Mouse (Mus musculus) midbrain, embryonic 16.5 days (tissue): ENCODE results near the gene Ctnnd2. TPM values are rescaled to one million over a fixed set of nuclear protein-coding genes. Genes with fewer than 3 reads are reported as not detected.
A peak's percentile ranks its signal among the peaks of the same experiment; 100 is the strongest.

Experiments used
- ATAC-seq: fragments of 200-750 bp; cut with Nextera tagmentation; 2 replicates; pipeline ENCODE4 v1.8.0; 2017; ENCODE audit warnings: moderate TSS enrichment
- H3K27ac ChIP-seq: fragments of 300-500 bp; sonication (generic); 2 replicates; pipeline ENCODE4 v1.5.1; 2014; ENCODE audit warnings: mild to moderate bottlenecking, low read length, mixed read lengths
- H3K27me3 ChIP-seq: fragments of 300-500 bp; sonication (generic); 2 replicates; pipeline ENCODE4 v1.6.1; 2014; ENCODE audit warnings: low read depth, low read length, mixed read lengths; ENCODE audit not compliant: control insufficient read depth, insufficient read depth
- H3K36me3 ChIP-seq: fragments of 300-500 bp; sonication (generic); 2 replicates; pipeline ENCODE4 v1.6.1; 2014; ENCODE audit warnings: mild to moderate bottlenecking, low read length, moderate library complexity, mixed read lengths; ENCODE audit not compliant: control insufficient read depth, insufficient read depth
- H3K4me1 ChIP-seq: fragments of 300-500 bp; sonication (generic); 2 replicates; pipeline ENCODE4 v1.6.1; 2014; ENCODE audit warnings: mild to moderate bottlenecking, low read length, mixed read lengths; ENCODE audit not compliant: control insufficient read depth, insufficient read depth
- H3K4me2 ChIP-seq: fragments of 300-500 bp; sonication (generic); 2 replicates; pipeline ENCODE4 v1.6.1; 2014; ENCODE audit warnings: mild to moderate bottlenecking, low read length, mixed read lengths
- H3K4me3 ChIP-seq: fragments of 300-500 bp; sonication (generic); 2 replicates; pipeline ENCODE4 v1.5.1; 2014; ENCODE audit warnings: low read depth, mild to moderate bottlenecking, low read length, moderate library complexity, mixed read lengths
- H3K9ac ChIP-seq: fragments of 300-500 bp; sonication (generic); 2 replicates; pipeline ENCODE4 v1.6.1; 2014; ENCODE audit warnings: low read depth, low read length, mixed read lengths
- H3K9me3 ChIP-seq: fragments of 300-500 bp; sonication (generic); replicated peaks from 2 replicates; pipeline ENCODE4 v1.6.1; 2014; ENCODE audit warnings: mild to moderate bottlenecking, low read length, mixed read lengths; ENCODE audit not compliant: control insufficient read depth, poor library complexity, severe bottlenecking
- WGBS: fragments of 180-500 bp; shearing (Covaris S2); extraction: QIAGEN DNeasy Blood & Tissue Kit; methylation state at CpG from one replicate; pipeline ENCODE4 v1.1.7; 2014; 5-methylcytosine and 5-hydroxymethylcytosine counted together
- polyA plus RNA-seq: library from polyadenylated mRNA; unstranded; fragments of >200 nt; fragmentation: Nextera tagmentation; extraction: Ambion mirVana; gene quantifications from 2 replicates; pipeline ENCODE4 v1.2.1, GENCODE M21; 2015

Gene Ctnnd2
- polyA plus RNA-seq, 1 experiment from 2014 or later: 62.8 TPM

- 37% methylated on average over 6 of the region's 6 CpGs for WGBS
- no peaks in the 10 kb centered on the region for H3K36me3 ChIP-seq
These were observed 214.9 kb downstream of the Ctnnd2 start for GRCm38 (mm10) chr15:30387244-30387643.

GRCm38 (mm10) chr15:30401111-30401510, 228.7 kb downstream of the Ctnnd2 start:
- WGBS: 44% methylated on average over 4 of the region's 4 CpGs
- no peaks in the 10 kb centered on the region for H3K4me1 ChIP-seq
- H3K9me3 ChIP-seq: no peaks in the 10 kb centered on the region
- no peaks in the 10 kb centered on the region for H3K36me3 ChIP-seq
- H3K27me3 ChIP-seq: no peaks in the 10 kb centered on the region
- H3K27ac ChIP-seq: no peak overlapping the region
- H3K9ac ChIP-seq: no peak overlapping the region
- no peak overlapping the region for H3K4me2 ChIP-seq
- ATAC-seq: peak; percentile 44; the same call in 1 of the 2 replicates
- no peak overlapping the region for H3K4me3 ChIP-seq

More at GRCm38 (mm10) chr15:30387244-30387643, 214.9 kb downstream of the Ctnnd2 start:
- no peak overlapping the region for H3K27ac ChIP-seq
- no peaks in the 10 kb centered on the region for H3K27me3 ChIP-seq
- peaks cover 4% of the 10 kb centered on the region; the same call in 1 of the 2 replicates for H3K4me1 ChIP-seq
- ATAC-seq: no peak
- H3K9ac ChIP-seq: no peak overlapping the region
- no peaks in the 10 kb centered on the region for H3K9me3 ChIP-seq
- H3K4me3 ChIP-seq: no peak overlapping the region
- H3K4me2 ChIP-seq: no peak overlapping the region

- no peak overlapping the region for H3K27ac ChIP-seq
- no peaks in the 10 kb centered on the region for H3K27me3 ChIP-seq
- H3K4me1 ChIP-seq: peaks cover 2% of the 10 kb centered on the region; the same call in 1 of the 2 replicates
- no peak for ATAC-seq
- no peak overlapping the region for H3K4me3 ChIP-seq
- WGBS: 17% methylated on average over 1 of the region's 1 CpGs
- H3K9ac ChIP-seq: no peak overlapping the region
- H3K36me3 ChIP-seq: no peaks in the 10 kb centered on the region
- no peaks in the 10 kb centered on the region for H3K9me3 ChIP-seq
- no peak overlapping the region for H3K4me2 ChIP-seq
These were observed 233.9 kb downstream of the Ctnnd2 start for GRCm38 (mm10) chr15:30406254-30406653.

- no peaks in the 10 kb centered on the region for H3K27me3 ChIP-seq
- no peak overlapping the region for H3K27ac ChIP-seq
- no peak overlapping the region for H3K4me2 ChIP-seq
- WGBS: 93% methylated on average over 5 of the region's 5 CpGs
- H3K36me3 ChIP-seq: no peaks in the 10 kb centered on the region
- H3K4me3 ChIP-seq: no peak overlapping the region
- H3K9ac ChIP-seq: no peak overlapping the region
- H3K9me3 ChIP-seq: no peaks in the 10 kb centered on the region
- H3K4me1 ChIP-seq: no peaks in the 10 kb centered on the region
- no peak for ATAC-seq
These were observed 250.8 kb downstream of the Ctnnd2 start for GRCm38 (mm10) chr15:30423146-30423545.

- Histone ChIP-seq H3K4me1 (no peaks in the 10 kb centered on the region), H3K27me3 (no peaks in the 10 kb centered on the region), H3K4me3 (no peak overlapping the region), H3K9me3 (no peaks in the 10 kb centered on the region), H3K27ac (no peak overlapping the region), H3K36me3 (no peaks in the 10 kb centered on the region), H3K4me2 (no peak overlapping the region), H3K9ac (no peak overlapping the region)
- 49% methylated on average over 9 of the region's 9 CpGs for WGBS
- peak; percentile 63; the same call in 1 of the 2 replicates for ATAC-seq
These were observed 251.9 kb downstream of the Ctnnd2 start for GRCm38 (mm10) chr15:30424290-30424689.

GRCm38 (mm10) chr15:30427342-30427741, 254.9 kb downstream of the Ctnnd2 start:
- Histone ChIP-seq H3K36me3 (no peaks in the 10 kb centered on the region), H3K9me3 (no peaks in the 10 kb centered on the region), H3K27ac (no peak overlapping the region), H3K4me3 (no peak overlapping the region), H3K27me3 (no peaks in the 10 kb centered on the region), H3K4me2 (no peak overlapping the region), H3K9ac (no peak overlapping the region), H3K4me1 (no peaks in the 10 kb centered on the region)
- 0 out of 2 replicates have a peak, but pooled peaks have one; percentile 36 for ATAC-seq
- WGBS: 13% methylated on average over 2 of the region's 2 CpGs

- H3K27me3 ChIP-seq: no peaks in the 10 kb centered on the region
- no peaks in the 10 kb centered on the region for H3K36me3 ChIP-seq
- H3K4me2 ChIP-seq: no peak overlapping the region
- H3K9ac ChIP-seq: no peak overlapping the region
- H3K27ac ChIP-seq: no peak overlapping the region
- ATAC-seq: no peak; the same call in 1 of the 2 replicates
- H3K4me1 ChIP-seq: no peaks in the 10 kb centered on the region
- WGBS: 68% methylated on average over 5 of the region's 5 CpGs
- no peak overlapping the region for H3K4me3 ChIP-seq
- H3K9me3 ChIP-seq: no peaks in the 10 kb centered on the region
These were observed 266.7 kb downstream of the Ctnnd2 start for GRCm38 (mm10) chr15:30439045-30439444.

- no peaks in the 10 kb centered on the region for H3K9me3 ChIP-seq
- H3K9ac ChIP-seq: no peak overlapping the region
- no peaks in the 10 kb centered on the region for H3K27me3 ChIP-seq
- H3K4me1 ChIP-seq: peaks cover 10% of the 10 kb centered on the region
- ATAC-seq: peak; percentile 67; the same call in 1 of the 2 replicates
- no peak overlapping the region for H3K4me2 ChIP-seq
- no peaks in the 10 kb centered on the region for H3K36me3 ChIP-seq
- 66% methylated on average over 7 of the region's 7 CpGs for WGBS
- no peak overlapping the region for H3K4me3 ChIP-seq
- no peak overlapping the region for H3K27ac ChIP-seq
These were observed 278.4 kb downstream of the Ctnnd2 start for GRCm38 (mm10) chr15:30450765-30451164.

GRCm38 (mm10) chr15:30451921-30452320, 279.5 kb downstream of the Ctnnd2 start:
- H3K36me3 ChIP-seq: no peaks in the 10 kb centered on the region
- ATAC-seq: peak; percentile 75
- no peaks in the 10 kb centered on the region for H3K9me3 ChIP-seq
- peak overlapping the region; percentile 28; the same call in 1 of the 2 replicates for H3K4me2 ChIP-seq
- H3K4me1 ChIP-seq: peaks cover 12% of the 10 kb centered on the region
- H3K4me3 ChIP-seq: no peak overlapping the region
- H3K27me3 ChIP-seq: no peaks in the 10 kb centered on the region
- WGBS: 16% methylated on average over 5 of the region's 5 CpGs
- peak overlapping the region; percentile 50; the same call in 1 of the 2 replicates for H3K27ac ChIP-seq
- H3K9ac ChIP-seq: peak overlapping the region; percentile 6; the same call in 1 of the 2 replicates
